Mouse (Mus musculus) left cerebral cortex, adult 11 months (tissue): ENCODE data around the gene Cmtr2.

Experiments used
- DNase-seq: peaks from one replicate; pipeline ENCODE4 v3.0.0; 2022; ENCODE audit warnings: low spot score

The Cmtr2 gene

DNA sequence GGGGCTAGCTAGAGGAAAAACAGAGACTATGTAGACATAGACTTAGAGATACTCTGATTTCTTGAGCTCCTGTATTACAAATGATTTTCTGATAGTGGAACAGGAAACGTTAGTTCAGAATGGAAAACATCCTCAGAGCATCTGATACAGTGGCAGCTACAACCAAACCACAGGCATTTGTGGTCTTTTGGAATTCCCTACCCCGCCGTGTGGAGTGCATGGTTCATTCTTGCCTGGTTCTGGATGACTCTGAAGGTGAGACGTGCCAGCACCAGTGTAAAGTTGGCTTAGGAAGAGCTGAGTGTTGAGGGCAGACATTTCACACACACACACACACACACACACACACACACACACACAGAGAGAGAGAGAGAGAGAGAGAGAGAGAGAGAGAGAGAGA, 38.5 kb downstream of the Cmtr2 start:
- no peak for DNase-seq

DNA sequence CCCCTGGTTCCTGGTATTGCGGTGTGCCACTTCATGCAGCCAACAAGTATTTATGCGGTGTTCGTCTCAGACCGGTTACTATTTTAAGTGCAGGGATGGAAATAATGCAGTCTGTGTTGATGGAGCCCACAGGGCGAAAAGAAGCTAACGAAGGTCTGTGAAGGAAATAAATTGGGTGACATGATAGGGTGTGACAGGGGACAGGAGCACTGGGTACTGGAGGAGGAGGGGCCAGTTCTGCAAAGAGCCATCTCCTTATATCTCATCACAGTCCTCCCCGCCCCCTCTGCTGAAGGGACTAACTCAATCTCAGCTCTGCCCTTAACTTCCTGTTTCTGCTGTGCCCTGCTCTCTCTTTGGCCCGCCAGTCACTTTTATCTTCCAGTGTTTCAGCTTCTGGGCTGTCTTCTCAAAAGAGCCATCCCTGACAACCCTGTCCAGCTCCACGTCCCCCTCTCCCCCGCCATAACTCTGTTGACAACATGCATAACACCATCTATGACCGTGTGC, 50.4 kb downstream of the Cmtr2 start:
- no peak for DNase-seq

DNA sequence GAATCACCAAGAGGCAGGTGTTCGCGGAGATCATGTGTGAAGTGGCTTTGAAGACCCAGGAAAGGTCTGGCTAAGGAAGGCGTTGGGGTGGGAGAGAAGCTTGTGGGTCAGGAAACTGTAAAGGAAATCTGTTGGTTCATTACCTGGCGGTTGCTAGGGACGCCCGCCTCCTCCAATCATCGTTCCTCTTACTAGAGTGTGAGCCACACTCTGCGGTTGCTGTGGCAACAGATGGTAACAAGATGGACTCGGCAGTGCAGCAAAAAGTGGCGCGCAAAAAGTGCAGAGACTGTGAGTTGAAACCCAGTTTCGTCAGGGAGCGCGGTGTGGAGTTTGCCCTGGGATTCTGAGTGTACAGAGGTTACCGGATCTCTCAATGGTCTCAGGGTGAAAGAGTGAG, 51.3 kb downstream of the Cmtr2 start, which contains the start of gene Hydin:
Gene Hydin, plus strand, starts transcription at position 237 of the 400 bp plus-strand sequence.
- peak; percentile 82 for DNase-seq

DNA sequence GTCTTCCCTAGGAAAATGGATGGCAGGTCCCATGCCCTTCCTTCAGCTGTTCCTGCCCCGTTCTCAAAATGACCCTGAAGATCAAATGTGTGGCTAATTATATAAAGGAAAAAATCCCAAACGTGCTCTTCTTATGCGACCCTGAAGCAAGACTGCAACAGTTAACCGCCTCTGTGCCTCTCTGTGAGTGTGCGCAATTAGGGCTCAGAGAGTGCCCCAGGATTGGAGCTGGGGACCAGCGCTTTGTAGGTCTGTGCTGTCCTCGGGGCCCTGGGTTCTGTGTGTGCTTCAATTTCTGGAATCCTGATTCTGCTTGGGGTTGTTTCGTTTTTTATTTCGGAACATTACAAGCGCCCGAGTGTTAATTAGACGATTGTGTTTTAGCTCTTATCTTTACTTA, 51.8 kb downstream of the Cmtr2 start:
- no peak for DNase-seq

DNA sequence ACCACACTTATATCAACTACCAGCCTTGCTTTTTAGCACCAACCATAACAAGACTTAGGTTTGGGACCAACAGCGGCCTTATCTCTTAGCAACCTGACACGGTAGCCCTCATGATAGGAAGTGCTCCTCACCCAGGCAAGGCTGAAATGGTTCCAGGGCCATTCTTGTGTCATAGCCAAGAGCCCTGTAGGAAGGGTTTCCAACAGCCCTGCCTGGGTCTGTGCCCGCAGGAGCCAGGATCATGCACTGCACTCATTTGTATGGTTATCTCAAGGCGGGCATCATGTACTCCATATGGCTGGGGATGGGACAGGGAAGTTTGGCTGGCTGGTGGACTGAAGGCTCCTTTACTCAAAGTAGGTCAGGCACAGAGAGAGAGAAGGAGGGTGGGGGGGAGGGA, 55.2 kb downstream of the Cmtr2 start:
- no peak for DNase-seq

DNA sequence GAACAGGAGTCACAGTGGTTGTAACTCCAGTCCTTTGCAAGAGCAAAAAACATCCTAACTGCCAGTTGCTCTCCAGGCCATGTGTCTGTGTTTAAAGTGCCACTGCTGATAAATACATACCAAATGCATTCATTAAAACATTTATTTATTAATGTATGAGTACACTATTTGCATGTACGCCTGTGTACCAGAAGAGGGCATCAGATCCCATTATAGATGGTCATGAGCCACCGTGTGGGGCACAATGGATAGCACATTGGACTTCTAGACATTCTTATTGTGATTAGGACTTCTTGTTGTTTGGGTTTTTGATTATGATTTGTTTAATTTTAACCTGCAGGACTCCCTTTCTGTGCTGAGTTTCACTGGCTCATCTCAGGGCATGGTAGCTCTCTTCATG, 57.9 kb downstream of the Cmtr2 start:
- DNase-seq: no peak
